In the genomic region with DNA sequence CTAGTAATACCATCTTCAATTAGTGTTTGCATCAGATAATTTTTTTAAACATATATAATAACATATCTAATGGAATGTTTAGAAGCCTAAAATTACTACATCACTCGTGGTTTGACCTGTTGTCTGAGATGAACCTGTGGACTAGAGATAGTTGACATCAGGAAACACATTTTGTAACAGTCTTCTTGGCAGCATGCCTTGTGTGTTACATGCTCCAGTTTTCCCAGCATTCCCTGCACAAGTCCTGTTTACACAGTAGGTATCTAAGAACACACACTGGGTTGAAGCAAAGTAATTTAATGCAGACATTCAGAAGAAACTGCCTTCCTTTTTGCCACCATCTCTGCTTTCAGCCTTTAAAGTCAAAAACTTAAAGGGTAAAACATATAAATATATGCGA, we compare ENCODE assay signal across 20 mouse cellular contexts.
A peak's percentile ranks its signal among the peaks of the same experiment; 100 is the strongest.
DNase-seq lines count a peak whose midpoint lies in the region; ATAC-seq and TF ChIP-seq lines count a peak whose summit lies in the region.
"Had no signal": no experiment of that assay in that cellular context is flagged by ENCODE, and none has a peak within 500 bp of the region (broad histone marks: within the 10 kb centered on the region; RNA-seq: fewer than 3 reads in every experiment).

No protein-coding gene starts in this region.

- no peak overlapping the region for H3K4me2 ChIP-seq in midbrain, postnatal 0 days (ENCODE audit: low read depth, low read length, poor library complexity, severe bottlenecking)
- no peak overlapping the region for H3K4me2 ChIP-seq in midbrain, embryonic 16.5 days (ENCODE audit: low read length)
- H3K4me2 ChIP-seq: forebrain, embryonic 15.5 days; heart, embryonic 11.5 days; hindbrain, embryonic 13.5 days had no signal

- intact Hi-C loops in heart, adult 2 months (cut with DNase I): no loop called here

- DNase-seq in cerebellum, postnatal 14 days: peak; percentile 40 to 47
- DNase-seq in cerebellum, postnatal 36 days: no peak
- DNase-seq in liver, adult 2 months (ENCODE audit: extremely low read depth, low read depth, low spot score): peak; percentile 80
- no peak for DNase-seq in liver
- DNase-seq in midbrain, postnatal 0 days (ENCODE audit: low spot score): peak; percentile 10
- no peak for DNase-seq in heart, adult 2 months
- DNase-seq: adrenal gland, adult 8-10 months; cerebellum, adult 11-12 months; cerebellum, adult 9-10 months; gastrocnemius, postnatal 25 days; kidney, adult 18-20 months had no signal

- no peak overlapping the region for H3K27ac ChIP-seq in liver, adult 2 months (replicated peaks; ENCODE audit: insufficient read depth, low read depth, low read length)
- no peak overlapping the region for H3K27ac ChIP-seq in midbrain, postnatal 0 days (ENCODE audit: low read depth, low read length)
- H3K27ac ChIP-seq in midbrain, embryonic 16.5 days (ENCODE audit: low read length): no peak overlapping the region
- no peak overlapping the region for H3K27ac ChIP-seq in heart, adult 2 months
- H3K27ac ChIP-seq: forebrain, embryonic 10.5 days; forebrain, embryonic 15.5 days; hindbrain, embryonic 13.5 days had no signal

- H3K79me2 ChIP-seq in liver, adult 2 months (ENCODE audit: control insufficient read depth, insufficient read depth, low read length): no peaks in the 10 kb centered on the region
- no peaks in the 10 kb centered on the region for H3K79me2 ChIP-seq in heart, adult 2 months (replicated peaks; ENCODE audit: control insufficient read depth, insufficient read depth, low read length)

- 47% methylated on average over 2 of the region's 2 CpGs for WGBS in liver, adult 2 months
- 69% methylated on average over 2 of the region's 2 CpGs for WGBS in midbrain, postnatal 0 days
- 75% methylated on average over 2 of the region's 2 CpGs for WGBS in midbrain, embryonic 16.5 days
- WGBS in heart, adult 2 months: 46% methylated on average over 2 of the region's 2 CpGs

- H3K27me3 ChIP-seq in liver, adult 2 months (ENCODE audit: control insufficient read depth, insufficient read depth, low read length): no peaks in the 10 kb centered on the region
- H3K27me3 ChIP-seq in midbrain, postnatal 0 days (ENCODE audit: insufficient read depth, low read length): no peaks in the 10 kb centered on the region
- no peaks in the 10 kb centered on the region for H3K27me3 ChIP-seq in midbrain, embryonic 16.5 days (ENCODE audit: control insufficient read depth, insufficient read depth, low read depth, low read length)
- no peaks in the 10 kb centered on the region for H3K27me3 ChIP-seq in heart, adult 2 months (ENCODE audit: control insufficient read depth, insufficient read depth, low read length)
- H3K27me3 ChIP-seq: forebrain, embryonic 15.5 days; hindbrain, embryonic 13.5 days had no signal

- no peak for TF ChIP-seq CTCF in liver, adult 2 months (IDR thresholded peaks at IDR 0.05; ENCODE audit: low read depth, low read length)
- TF ChIP-seq CTCF in midbrain, postnatal 0 days (IDR thresholded peaks at IDR 0.05): no peak
- TF ChIP-seq CTCF in heart, adult 2 months (IDR thresholded peaks at IDR 0.05): no peak

- no peak for TF ChIP-seq POLR2A in liver, adult 2 months (IDR thresholded peaks at IDR 0.05; ENCODE audit: extremely low read depth, insufficient read depth, low read length)
- TF ChIP-seq POLR2A in heart, adult 2 months (IDR thresholded peaks at IDR 0.05; ENCODE audit: insufficient read depth, low read depth, low read length): no peak

- no peak for TF ChIP-seq EP300 in heart, adult 2 months (IDR thresholded peaks at IDR 0.05; ENCODE audit: insufficient read depth, low read depth, low read length)

- H3K36me3 ChIP-seq in liver, adult 2 months (ENCODE audit: control insufficient read depth, insufficient read depth, low read length): no peaks in the 10 kb centered on the region
- H3K36me3 ChIP-seq in midbrain, postnatal 0 days (ENCODE audit: insufficient read depth, low read length): no peaks in the 10 kb centered on the region
- H3K36me3 ChIP-seq in midbrain, embryonic 16.5 days (ENCODE audit: control insufficient read depth, insufficient read depth, low read length): no peaks in the 10 kb centered on the region
- no peaks in the 10 kb centered on the region for H3K36me3 ChIP-seq in heart, adult 2 months (ENCODE audit: control insufficient read depth, insufficient read depth, low read length)
- H3K36me3 ChIP-seq: forebrain, embryonic 10.5 days; forebrain, embryonic 15.5 days; hindbrain, embryonic 13.5 days had no signal

- H3K4me3 ChIP-seq in liver, adult 2 months (ENCODE audit: insufficient read depth, low read depth, low read length): no peak overlapping the region
- no peak overlapping the region for H3K4me3 ChIP-seq in midbrain, postnatal 0 days (ENCODE audit: low read depth, low read length)
- H3K4me3 ChIP-seq in midbrain, embryonic 16.5 days (ENCODE audit: low read depth, low read length): no peak overlapping the region
- H3K4me3 ChIP-seq in heart, adult 2 months: no peak overlapping the region
- H3K4me3 ChIP-seq: forebrain, embryonic 10.5 days; forebrain, embryonic 15.5 days; hindbrain, embryonic 13.5 days had no signal

- no peak overlapping the region for H3K9ac ChIP-seq in liver, adult 2 months (ENCODE audit: low read depth, low read length)
- H3K9ac ChIP-seq in midbrain, postnatal 0 days (replicated peaks; ENCODE audit: low read length, poor library complexity, severe bottlenecking): no peak overlapping the region
- H3K9ac ChIP-seq in midbrain, embryonic 16.5 days (ENCODE audit: low read depth, low read length): no peak overlapping the region
- no peak overlapping the region for H3K9ac ChIP-seq in heart, adult 2 months (ENCODE audit: low read depth, low read length)
- H3K9ac ChIP-seq: forebrain, embryonic 15.5 days; hindbrain, embryonic 13.5 days had no signal

- no peak for ATAC-seq in midbrain, postnatal 0 days (ENCODE audit: low FRiP score)
- no peak for ATAC-seq in midbrain, embryonic 16.5 days
- ATAC-seq: activated CD4-positive, CD25-positive, alpha-beta regulatory T cell, adult 4 months; forebrain, embryonic 15.5 days; hindbrain, embryonic 16.5 days; inflammation-experienced regulatory T-cells, adult 6 months; intestine, embryonic 16.5 days had no signal

- H3K4me1 ChIP-seq in liver, adult 2 months (ENCODE audit: control insufficient read depth, insufficient read depth, low read length): no peaks in the 10 kb centered on the region
- H3K4me1 ChIP-seq in midbrain, postnatal 0 days (ENCODE audit: insufficient read depth, low read length): no peaks in the 10 kb centered on the region
- H3K4me1 ChIP-seq in midbrain, embryonic 16.5 days (ENCODE audit: control insufficient read depth, insufficient read depth, low read length): no peaks in the 10 kb centered on the region
- no peaks in the 10 kb centered on the region for H3K4me1 ChIP-seq in heart, adult 2 months (ENCODE audit: control insufficient read depth, insufficient read depth, low read length)
- H3K4me1 ChIP-seq: forebrain, embryonic 10.5 days; hindbrain, embryonic 13.5 days had no signal

- no peaks in the 10 kb centered on the region for H3K9me3 ChIP-seq in midbrain, postnatal 0 days (ENCODE audit: low read length)
- H3K9me3 ChIP-seq in midbrain, embryonic 16.5 days (replicated peaks; ENCODE audit: control insufficient read depth, low read length, poor library complexity, severe bottlenecking): no peaks in the 10 kb centered on the region
- H3K9me3 ChIP-seq: forebrain, embryonic 10.5 days; forebrain, embryonic 15.5 days; hindbrain, embryonic 13.5 days had no signal

Comparison
In these comparisons a context has a peak if more than half of its experiments do, and no peak if none do; other contexts are left out.
1. DNase-seq: peak in cerebellum, postnatal 14 days (2 of 2), liver, adult 2 months (single experiment) and midbrain, postnatal 0 days (single experiment); none in cerebellum, postnatal 36 days (0 of 2), liver (single experiment) and heart, adult 2 months (0 of 2).